Mouse (Mus musculus) megakaryocyte-erythroid progenitor cell, adult 5-6 weeks (primary cell): ENCODE data around the gene Adat3. TPM values are rescaled to one million over a fixed set of nuclear protein-coding genes. Genes with fewer than 3 reads are reported as not detected.
"Not testable (repeated sequence)": the region's sequence is repeated elsewhere in the genome, so short reads cannot be mapped to it uniquely, and the experiment has no call there.

Source experiments
- ATAC-seq: replicated peaks from 2 replicates; pipeline ENCODE4 v1.8.0; 2016; ENCODE audit warnings: mild to moderate bottlenecking, inconsistent platforms; ENCODE audit not compliant: severe bottlenecking, poor library complexity, low FRiP score, low TSS enrichment
- total RNA-seq, 2 experiments: library from RNA; stranded (forward) in 1 of 2; stranded (reverse) in 1 of 2; fragments of 200-1000, 215-1000 nt in 1 of 2; fragments of >200 nt in 1 of 2; fragmentation: Nextera tagmentation in 1 of 2; gene quantifications; 2 replicates each; pipeline ENCODE4 v1.2.3; 2014 to 2017

The Adat3 gene
- total RNA-seq, 2 experiments from 2014 or later, result 2.7 TPM; not detected in 1

DNA sequence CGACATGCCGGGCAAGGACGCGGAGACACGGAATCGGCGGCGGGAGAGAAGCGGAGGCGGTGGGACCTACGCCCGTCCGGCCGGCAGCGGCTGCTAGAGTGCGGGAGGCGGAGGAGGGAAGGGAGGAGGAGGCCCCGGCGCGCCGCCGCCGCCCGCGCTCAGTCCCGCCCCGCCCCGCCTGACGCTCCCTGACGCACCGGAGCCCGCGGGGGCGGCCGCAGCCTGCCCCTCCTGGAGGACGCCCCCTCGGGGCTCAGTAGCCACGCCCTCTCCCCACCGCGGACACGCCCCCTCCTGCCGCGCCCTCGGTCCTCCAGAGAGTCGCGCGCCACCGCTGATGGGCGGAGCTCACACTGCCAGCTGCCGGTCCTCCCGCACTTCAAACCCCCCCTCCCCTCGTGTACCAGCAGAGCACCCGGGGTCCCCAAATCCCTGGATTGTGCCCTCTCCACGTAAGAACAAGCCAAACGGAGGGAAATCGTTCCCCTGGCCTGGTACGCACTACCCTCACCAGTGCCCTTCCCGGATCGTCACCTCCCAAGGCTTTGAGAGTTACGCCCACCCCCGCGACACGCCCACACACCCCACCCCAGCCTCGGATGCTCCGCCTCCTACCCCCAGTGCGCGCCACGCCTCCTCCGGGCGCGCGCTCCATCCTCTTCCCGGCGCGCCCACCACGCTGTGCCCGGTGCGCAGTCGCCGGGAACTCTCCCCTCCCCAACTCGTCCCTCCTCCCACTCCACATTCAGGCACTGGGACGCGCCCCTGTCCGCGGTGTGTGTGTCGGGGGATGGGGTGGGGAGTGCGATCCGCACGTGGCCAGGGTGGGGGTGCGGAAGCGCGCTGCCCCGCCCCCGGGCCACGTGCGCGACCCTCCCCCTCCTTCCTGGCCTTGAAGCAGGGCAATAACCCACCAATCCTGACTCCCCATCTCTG lies 25.2 kb upstream of the Adat3 start, which contains the start of gene Klf16:
Gene Klf16 (minus strand): TSS at position 127 of the 936 bp plus-strand sequence.
- peak; percentile 49 for ATAC-seq

DNA sequence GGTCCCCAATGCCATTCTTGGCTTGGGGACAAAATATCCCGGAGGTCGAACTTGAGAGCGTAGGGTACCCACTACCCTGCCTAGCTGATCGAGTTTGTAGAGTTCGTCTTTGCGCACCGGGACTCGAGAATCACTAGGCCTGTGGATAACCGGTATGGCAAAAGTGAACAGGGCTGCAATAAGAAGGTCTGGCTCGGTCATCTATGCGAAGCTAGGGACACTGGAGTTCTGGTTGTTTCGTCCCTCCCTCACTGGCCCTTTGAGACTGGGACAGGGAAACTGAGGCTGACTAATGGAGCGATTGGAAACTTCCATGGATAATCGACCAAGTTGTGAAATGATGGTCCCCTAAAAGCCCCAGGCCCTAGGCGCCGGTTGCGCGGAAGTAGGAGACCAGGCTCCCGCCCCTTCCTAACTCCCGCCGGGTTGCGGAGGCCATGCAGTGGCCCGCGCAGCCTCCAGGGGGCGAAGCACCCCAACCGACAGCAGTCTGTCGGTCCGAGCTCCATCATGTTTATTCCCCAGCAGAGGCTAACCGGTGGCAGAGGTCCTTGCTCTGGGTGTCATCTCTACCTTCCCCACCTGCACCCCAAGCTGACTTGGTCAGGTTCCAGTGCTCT lies 24.4 kb upstream of the Adat3 start:
- peak; percentile 58 for ATAC-seq

DNA sequence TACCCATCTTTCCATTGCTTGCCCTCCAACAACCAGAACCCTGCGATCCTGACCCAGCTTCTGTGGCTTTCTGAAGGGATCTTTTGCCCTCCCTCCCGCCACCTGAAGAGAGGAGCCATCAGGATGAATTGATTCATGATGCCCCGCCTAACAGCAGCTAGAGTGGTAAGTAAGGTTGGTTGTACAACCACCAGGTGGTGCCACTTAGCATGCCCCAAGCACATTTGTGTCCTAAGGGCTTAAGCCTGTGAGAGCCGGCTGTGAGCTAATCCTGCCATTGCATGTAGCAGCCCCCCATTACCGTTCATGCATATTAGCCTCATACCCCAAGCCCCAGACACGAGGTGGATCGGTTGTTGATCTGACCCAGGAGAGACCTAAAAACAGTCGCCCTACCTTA lies 23.8 kb upstream of the Adat3 start:
- peak; percentile 64 for ATAC-seq

DNA sequence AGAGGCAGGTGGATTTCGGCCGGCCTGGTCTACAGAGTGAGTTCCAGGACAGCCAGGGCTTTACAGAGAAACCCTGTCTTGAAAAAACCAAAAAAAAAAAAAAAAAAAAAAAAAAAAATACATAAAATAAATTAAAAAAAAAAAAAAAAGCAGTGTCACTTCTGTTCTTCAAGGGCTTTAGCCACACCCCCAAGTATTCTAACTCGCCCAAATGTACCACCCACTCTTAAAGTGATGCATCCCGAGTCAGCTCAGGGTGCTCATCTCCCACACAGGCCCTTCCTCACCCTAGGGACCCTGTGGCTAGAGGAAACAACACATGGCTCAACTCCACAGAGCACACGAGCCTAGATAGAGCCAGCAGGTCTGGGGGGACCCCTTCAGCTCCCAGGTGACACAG lies 19.6 kb upstream of the Adat3 start:
- no peak for ATAC-seq

DNA sequence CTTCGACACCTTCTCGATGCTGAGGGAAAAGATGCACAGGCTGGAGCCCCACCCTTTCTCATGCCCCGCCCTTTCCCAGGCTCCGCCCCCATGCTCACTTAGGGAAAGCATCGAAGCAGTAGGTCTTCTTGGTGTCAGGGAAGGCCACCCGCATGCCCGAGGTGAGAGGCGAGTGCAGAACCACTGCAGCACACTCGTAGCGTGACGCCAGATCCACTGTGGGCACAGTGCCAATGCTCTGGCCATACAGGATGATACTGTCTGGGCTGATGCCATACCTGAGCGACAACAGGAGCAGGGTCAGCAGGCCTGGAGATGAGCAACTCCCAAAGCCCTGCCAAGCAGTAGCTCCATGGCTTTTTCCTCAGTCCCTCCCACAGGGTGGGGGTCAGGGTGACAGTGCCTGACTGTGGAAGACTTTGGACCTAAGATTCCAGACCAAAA lies 18.6 kb upstream of the Adat3 start:
- ATAC-seq, result no peak

DNA sequence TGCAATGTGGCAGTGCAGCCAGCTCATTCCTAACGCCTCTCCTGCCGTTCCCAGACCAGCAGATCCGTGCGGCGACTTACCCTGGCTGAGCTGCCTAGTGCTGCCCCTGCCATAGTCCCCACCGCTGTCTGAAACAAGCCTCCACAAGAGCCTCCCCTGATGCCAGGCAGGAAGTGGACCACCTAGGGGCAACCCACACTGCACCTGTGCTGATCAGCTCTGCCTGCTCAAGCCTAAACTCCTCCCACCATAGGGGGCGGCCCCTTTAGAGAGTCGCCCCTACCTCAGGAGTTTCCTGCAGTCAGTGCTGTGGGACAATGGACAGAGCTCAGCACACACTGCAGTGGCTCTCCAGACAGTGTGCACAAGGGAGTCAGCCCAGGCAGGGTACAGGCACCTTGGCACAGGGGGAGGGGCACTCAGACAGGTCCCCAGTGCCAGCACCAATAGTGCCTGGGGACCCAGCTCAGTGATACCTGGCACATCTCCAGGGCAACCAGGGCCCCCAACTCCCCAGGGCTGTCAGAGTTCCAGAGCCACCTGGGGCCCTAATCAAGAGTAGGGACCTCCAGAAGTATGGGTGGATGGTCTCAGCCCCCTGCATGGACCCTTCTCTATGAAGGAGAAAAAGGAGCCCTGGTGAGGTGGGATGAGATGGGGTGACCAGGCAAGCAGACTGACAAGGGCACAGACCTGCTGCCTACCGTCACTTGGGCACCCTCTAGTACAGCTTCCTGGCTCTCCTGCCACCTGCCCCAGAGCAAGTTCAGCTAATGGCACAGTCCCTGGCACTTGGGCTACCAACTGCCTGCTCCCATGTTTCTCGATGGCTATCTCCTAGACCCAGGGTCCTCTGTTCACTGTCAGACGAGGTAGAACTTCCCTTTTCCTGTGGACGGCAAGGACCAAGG lies 17.8 kb upstream of the Adat3 start:
- no peak for ATAC-seq

DNA sequence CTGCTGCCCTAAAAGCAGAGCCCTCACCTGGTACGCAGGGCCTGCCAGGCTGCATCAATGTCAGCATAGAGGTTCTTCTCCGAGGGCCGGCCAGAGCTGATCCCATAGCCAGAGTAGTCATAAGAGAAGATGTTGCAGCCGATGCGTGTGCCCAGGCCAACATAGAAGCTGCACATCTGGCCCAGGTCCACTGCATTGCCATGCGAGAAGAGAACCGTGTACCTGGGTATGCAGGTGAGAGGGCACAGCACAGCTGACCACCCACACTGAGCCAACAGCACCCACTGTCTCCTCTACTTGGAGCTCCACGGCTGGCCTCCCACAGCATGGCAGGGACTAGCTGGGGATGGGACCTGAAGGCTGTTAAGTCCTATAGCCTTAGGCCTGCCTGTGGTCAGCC lies 17.1 kb upstream of the Adat3 start:
- ATAC-seq, result no peak

DNA sequence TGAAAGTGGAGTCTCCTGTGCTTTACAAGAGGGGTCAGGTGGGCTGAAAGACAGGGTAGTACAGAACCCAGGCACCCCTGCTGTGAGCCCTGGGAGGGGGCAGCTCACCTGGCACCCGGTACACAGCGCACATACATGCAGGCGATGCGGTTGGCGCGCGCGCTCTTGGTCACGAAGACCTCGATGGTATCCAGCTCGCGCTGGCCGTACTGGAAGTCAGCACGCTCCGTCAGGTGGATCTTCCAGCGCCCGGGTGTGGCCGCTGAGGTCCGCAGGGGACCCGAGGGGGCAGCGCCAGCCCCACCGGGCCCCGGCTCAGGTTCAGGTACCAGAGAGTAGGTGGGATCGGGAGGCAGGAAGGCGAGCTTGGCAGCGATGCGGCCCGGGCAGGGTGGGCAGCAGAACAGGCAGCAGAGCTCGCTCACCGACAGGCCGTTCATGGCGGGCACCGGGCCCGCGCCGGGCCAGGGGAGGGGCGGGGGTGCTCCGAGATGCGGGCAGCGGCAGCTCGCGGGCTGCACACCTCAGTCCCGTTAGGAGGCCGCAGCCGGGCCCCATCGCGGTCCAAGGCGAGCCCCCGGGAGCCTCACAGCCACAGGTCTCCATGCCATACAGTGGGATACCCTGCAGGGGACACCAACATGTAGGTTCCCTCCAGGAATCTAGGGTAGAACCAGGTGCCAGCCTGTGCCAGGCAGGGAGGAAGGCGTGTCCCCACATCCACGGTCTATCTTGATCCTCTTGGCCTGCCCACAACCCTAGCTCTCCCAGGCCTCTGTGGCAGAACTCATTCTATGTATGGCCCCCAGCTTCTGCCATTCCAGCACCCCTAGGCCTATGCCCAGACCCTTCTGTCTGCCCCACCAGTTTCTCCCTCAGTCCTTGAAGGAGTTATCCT lies 16.0 kb upstream of the Adat3 start:
- ATAC-seq, result no peak

DNA sequence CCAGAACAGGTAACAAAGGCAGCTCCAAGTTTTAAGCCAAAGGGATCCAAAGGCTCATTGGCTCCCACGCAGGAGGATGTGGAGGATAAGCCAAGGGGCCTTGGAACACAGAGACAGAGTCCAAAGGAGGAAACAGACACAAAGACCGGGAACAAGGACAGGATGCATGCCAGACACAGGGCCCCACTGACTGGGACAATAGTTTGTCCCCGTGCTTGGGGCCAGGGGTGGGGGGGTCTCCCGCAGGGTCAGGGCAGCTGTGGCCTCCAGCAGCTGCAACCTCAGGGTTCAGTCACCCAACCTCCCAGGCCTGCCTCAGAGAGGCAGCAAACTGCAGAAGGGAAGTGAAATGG lies 15.4 kb upstream of the Adat3 start:
- ATAC-seq, result no peak

DNA sequence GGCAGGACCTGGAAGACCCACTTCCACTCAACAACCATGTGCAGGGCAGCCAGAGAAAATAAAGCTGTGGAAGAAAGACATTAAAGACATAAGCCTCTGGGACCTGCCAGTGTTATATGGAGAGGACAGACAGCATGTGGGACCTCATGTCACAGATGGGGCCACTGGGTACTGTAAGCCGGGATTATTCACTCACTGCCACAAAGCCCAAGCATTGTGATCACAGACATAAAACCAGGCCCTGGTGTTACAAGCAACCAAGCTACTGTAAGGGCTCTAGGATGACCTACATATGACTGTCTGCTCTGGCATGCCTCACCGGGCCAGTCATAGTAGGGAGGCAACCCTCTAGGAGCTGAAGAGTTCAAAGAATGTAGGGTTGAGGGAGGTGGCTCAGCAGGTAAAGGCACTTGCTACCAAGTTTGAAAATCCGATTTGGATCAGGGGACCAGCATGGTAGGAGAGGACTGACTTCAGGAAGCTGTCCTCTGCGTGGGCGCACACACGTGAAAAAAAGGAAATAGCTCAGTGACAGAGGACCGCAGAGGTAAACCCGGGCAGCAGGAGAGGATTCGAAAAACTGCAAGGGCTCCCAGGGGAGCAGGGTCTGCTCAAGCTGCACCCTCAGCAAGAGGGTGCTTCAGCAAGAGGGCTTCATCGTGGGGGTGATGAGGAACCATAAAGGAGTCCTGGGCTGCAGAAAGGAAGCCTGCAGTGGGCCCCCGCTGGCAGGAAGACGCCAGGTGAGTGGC lies 13.4 kb upstream of the Adat3 start:
- no peak for ATAC-seq

DNA sequence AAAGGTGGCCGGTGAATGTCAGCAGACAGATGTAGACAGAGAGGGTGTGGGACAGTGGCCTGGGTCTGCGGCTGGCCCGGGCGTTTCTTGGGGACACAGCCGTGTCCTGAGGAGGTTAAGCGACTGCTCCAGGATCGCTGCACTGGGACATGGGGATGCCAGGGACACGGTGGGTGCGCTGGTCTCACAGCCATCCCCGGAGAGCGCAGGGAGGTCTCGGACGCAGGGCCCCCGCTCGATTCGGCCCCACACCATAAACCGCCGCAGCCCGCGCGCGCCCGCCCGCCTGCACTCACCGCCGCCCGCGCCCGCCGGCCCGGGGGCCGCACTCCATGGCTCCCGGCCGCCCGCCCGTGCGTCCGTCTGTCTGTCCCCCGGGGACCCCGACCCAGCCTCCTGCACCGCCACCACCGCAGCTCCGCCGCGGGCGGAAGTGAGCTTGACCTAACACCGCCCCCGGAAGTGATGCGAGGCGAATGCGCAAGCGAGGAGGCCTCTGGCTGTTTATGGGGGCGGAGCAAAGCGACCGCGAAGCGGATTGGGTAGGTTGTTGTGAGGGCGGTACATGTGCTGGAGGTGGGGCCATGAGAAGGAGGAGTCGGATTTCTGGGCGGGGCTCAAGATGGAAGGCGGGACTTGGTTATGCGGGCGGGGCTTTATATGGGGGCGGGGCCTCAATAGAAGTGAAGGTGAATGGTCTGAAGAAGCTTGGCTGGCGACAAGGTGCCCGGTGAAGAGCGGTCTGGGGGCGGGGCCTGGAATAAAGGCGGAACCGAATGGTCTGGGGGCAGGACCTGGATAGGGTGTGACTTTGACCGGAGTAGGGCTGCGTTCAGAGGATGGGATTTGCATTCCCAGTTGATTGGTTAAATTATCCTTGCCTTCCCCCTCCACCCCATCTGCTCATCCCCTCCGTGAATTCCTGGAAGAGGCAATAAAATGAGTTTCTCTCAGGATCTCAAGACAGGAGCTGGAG lies 12.5 kb upstream of the Adat3 start, which contains the start of gene Abhd17a:
Gene Abhd17a (minus strand): TSS at position 463 of the 976 bp plus-strand sequence.
- peak; percentile 96 for ATAC-seq

DNA sequence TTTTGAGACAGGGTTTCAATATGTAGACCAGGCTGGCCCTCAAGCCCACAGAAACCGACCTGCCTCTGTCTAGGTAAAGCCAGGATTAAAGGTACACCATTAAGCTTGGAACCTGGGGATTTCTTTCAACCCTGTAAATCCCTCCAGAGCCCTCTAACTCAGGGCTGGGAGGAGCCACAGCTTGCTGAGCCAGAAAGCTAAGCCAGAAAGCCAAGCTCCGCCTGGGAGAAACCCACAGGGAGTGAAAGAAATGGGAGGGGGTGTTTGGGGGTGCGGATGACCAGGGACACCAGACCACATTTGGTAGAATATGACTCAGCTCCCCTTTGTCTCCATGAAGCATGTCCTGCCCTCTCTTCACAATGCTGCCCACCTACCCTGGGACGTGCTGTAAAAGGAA lies 6.4 kb upstream of the Adat3 start:
- ATAC-seq, result no peak

DNA sequence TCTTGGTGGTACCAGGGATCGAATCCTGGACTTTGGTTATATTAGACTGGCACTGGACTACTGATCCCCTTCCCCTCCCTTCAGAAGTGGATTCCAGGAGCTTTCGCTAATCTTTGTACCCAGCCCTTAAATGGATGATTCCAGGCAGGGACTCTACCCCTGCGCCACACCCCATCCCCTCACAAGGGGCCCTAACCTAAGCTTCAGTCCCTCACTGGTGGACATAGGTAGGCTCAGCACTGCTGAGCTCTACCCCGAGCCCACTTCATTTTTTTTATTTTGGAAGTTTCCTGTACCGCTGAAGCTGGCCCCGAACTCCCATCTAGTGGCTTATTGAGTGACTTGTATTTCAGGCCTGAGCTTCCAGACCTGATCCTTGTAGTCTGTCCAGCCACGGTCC lies 684 bp downstream of the Adat3 start:
- no peak for ATAC-seq

DNA sequence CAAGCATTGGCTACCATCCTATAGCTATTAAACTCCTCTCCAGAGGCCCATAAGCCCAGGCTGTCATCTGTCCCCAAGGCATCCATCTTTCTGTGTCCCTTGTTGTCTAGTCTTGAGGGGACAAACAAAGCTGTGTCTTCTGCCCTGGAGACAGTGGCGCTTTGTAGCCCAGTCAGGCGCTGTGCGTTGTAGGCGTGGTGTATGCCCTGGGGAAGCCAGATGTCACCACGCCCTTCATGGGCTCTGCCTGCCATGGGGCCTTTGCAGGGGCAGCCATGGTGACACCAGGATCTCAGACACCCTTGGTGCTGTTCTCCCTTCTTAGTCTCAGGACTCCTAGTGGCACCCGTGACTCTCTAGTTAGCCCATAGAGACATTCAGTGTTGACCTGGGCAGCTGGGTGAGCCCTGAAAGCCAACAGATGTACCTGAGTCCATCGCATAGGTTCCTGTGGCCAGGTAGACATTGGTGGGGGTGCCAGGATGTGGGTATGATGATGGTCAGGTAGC lies 1.4 kb downstream of the Adat3 start:
- peak; percentile 61 for ATAC-seq

DNA sequence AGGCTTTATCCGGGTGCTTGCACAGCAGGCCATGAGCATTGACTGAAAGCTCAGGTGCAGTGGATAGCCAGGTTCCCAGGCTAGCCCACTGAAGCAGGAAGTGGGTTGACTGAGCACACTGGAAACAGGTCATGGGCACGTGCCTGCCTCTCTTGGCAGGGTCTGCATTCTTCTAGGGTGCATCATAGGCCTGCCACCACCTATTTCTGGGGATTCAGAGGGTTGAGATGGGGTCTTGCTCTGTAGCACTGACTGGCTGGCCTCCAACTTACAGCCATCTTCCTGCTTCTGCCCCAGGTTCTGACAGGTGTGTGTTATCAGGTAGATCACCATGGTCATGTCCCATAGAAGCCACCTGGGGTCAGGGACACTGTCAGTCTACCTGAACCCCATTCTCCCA lies 2.3 kb downstream of the Adat3 start:
- ATAC-seq, result no peak

DNA sequence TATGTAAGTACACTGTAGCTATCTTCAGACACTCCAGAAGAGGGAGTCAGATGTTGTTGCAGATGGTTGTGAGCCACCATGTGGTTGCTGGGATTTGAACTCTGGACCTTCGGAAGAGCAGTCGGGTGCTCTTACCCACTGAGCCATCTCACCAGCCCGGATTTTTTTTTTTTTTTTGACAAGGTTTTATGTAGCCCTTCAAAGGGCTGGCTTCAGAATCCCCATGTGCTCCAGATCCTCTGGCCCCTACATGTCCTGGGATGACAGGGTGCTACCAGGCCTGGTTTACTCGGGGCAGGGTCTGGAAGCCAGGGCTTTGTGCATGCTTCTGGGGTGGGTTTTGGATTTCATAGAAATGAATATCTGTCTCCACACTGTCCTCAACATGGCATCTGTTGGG lies 3.0 kb downstream of the Adat3 start, which contains the start of gene Gm49322:
Gene Gm49322 (plus strand): TSS at position 301 of the 400 bp plus-strand sequence.
- not testable (repeated sequence) for ATAC-seq

DNA sequence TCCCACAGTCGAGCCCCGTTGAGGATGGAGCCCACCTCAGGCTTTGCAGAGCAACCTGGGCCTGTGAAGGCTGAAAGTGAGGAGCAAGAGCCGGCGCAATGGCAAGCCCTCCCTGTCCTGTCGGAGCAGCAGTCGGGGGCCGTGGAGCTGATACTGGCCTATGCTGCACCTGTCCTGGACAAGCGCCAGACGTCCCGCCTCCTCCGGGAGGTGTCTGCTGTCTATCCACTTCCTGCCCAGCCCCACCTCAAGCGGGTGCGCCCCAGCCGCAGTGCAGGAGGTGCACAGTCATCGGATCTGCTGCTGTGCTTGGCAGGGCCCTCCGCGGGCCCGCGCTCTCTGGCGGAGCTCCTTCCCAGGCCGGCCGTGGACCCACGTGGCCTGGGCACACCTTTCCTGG lies 3.6 kb downstream of the Adat3 start:
- ATAC-seq, result no peak
